Mouse (Mus musculus) stomach, postnatal 0 days (tissue): ENCODE measurements at regions not wholly inside any gene's neighbourhood (a gene's known extent, or its start where the extent isn't known, plus 50 kb on each side); places are given as distances from the start of the nearest gene placed in this dataset.

ENCODE experiments used
- ATAC-seq: fragments of 200-750 bp; cut with Nextera tagmentation; 2 replicates; pipeline ENCODE4 v1.8.0; 2017; ENCODE audit not compliant: low FRiP score, low TSS enrichment
- DNase-seq: peaks from one replicate; pipeline ENCODE4 v3.0.0-alpha.2; 2016; ENCODE audit warnings: low spot score
- H3K27ac ChIP-seq: fragments of 300-500 bp; sonication (generic); replicated peaks from 2 replicates; pipeline ENCODE4 v1.5.1; 2014; ENCODE audit warnings: mild to moderate bottlenecking, control low read depth
- H3K27me3 ChIP-seq: fragments of 300-500 bp; sonication (generic); 2 replicates; pipeline ENCODE4 v1.6.1; 2014; ENCODE audit warnings: low read length; ENCODE audit not compliant: control insufficient read depth, insufficient read depth
- H3K36me3 ChIP-seq: fragments of 300-500 bp; sonication (generic); 2 replicates; pipeline ENCODE4 v1.6.1; 2014; ENCODE audit warnings: low read length, mixed read lengths; ENCODE audit not compliant: control insufficient read depth, insufficient read depth
- H3K4me1 ChIP-seq: fragments of 300-500 bp; sonication (generic); replicated peaks from 2 replicates; pipeline ENCODE4 v1.6.1; 2014; ENCODE audit warnings: antibody characterized with exemption; ENCODE audit not compliant: control insufficient read depth, insufficient read depth
- H3K4me2 ChIP-seq: fragments of 300-500 bp; sonication (generic); replicated peaks from 2 replicates; pipeline ENCODE4 v1.6.1; 2014; ENCODE audit warnings: low read depth, mild to moderate bottlenecking, control low read depth, moderate library complexity
- H3K4me3 ChIP-seq: fragments of 300-500 bp; sonication (generic); 2 replicates; pipeline ENCODE4 v1.5.1; 2014; ENCODE audit warnings: low read depth, low read length, control low read depth
- H3K9ac ChIP-seq: fragments of 300-500 bp; sonication (generic); 2 replicates; pipeline ENCODE4 v1.6.1; 2014; ENCODE audit warnings: mild to moderate bottlenecking, low read length, control low read depth, mixed read lengths
- H3K9me3 ChIP-seq: fragments of 300-500 bp; sonication (generic); 2 replicates; pipeline ENCODE4 v1.6.1; 2016; ENCODE audit warnings: low read length; ENCODE audit not compliant: control insufficient read depth
- CTCF ChIP-seq: IDR thresholded peaks from 2 replicates; pipeline ENCODE4 v1.5.1; 2016; ENCODE audit warnings: antibody characterized with exemption, low read depth, mild to moderate bottlenecking, moderate library complexity
- EP300 ChIP-seq: optimal IDR thresholded peaks from 2 replicates; pipeline ENCODE3; 2016; ENCODE audit warnings: antibody characterized with exemption
- WGBS: fragments of 180-500 bp; shearing (Covaris S2); extraction: QIAGEN DNeasy Blood & Tissue Kit; methylation state at CpG from one replicate; pipeline ENCODE4 v1.1.7; 2014; 5-methylcytosine and 5-hydroxymethylcytosine counted together

DNA sequence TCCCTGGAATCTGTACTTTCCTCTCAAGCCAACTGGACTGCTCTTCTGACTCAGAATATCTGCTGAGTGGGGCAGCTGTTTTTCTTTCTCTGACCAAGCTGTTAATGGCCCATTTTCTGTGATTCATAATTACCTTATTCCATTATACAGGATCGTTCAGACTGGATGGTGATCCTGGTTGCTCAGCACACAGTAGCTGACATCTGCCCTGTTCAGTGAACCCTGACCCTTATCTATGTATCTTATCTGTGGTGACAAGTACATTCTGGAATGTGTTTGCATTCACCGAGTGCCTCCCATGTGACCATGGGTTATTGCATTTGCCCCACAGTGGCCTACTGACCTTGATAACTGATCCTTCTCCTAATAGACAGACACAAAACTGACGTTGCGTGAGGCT lies 148.2 kb downstream of the 4930564D02Rik start:
- H3K36me3 ChIP-seq = no peaks in the 10 kb centered on the region
- ATAC-seq (no peak), DNase-seq (no peak)
- no peak overlapping the region for H3K9ac ChIP-seq
- WGBS = 32% methylated on average over 4 of the region's 4 CpGs
- no peaks in the 10 kb centered on the region for H3K9me3 ChIP-seq
- H3K27ac ChIP-seq = no peak overlapping the region
- H3K4me2 ChIP-seq = no peak overlapping the region
- no peaks in the 10 kb centered on the region for H3K4me1 ChIP-seq
- H3K4me3 ChIP-seq = no peak overlapping the region
- no peaks in the 10 kb centered on the region for H3K27me3 ChIP-seq
- TF ChIP-seq CTCF (no peak), EP300 (no peak)

DNA sequence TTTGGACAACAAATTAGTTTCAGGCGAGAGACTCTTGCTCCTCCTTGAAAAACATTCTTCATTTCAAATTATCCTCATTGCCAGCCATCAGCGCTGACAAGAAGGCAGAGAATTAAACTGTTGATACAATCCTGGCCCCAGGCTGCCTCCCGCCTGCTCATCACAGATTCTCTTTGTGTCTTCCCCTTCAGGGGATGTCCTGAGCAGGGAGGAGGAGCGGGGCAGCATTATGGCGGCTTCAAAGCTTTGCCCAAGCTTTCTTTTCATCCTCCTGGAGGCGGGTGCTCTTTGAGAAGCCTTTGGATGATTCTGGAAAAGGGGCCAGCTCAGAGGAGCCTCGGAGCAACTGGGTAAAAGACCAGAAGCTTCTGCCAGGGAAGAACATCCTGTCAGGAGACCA lies 149.1 kb downstream of the 4930564D02Rik start:
- H3K4me3 ChIP-seq = no peak overlapping the region
- TF ChIP-seq CTCF = no peak
- TF ChIP-seq EP300 = no peak
- ATAC-seq = no peak
- H3K36me3 ChIP-seq = no peaks in the 10 kb centered on the region
- no peaks in the 10 kb centered on the region for H3K27me3 ChIP-seq
- H3K9ac ChIP-seq = no peak overlapping the region
- H3K4me2 ChIP-seq = no peak overlapping the region
- no peak for DNase-seq
- H3K9me3 ChIP-seq = no peaks in the 10 kb centered on the region
- H3K4me1 ChIP-seq = no peaks in the 10 kb centered on the region
- 60% methylated on average over 7 of the region's 7 CpGs for WGBS
- no peak overlapping the region for H3K27ac ChIP-seq

- Histone ChIP-seq H3K4me3 (no peak overlapping the region), H3K27me3 (no peaks in the 10 kb centered on the region), H3K4me1 (no peaks in the 10 kb centered on the region), H3K4me2 (no peak overlapping the region), H3K9ac (no peak overlapping the region), H3K9me3 (no peaks in the 10 kb centered on the region), H3K36me3 (no peaks in the 10 kb centered on the region), H3K27ac (no peak overlapping the region)
- DNase-seq (no peak), ATAC-seq (no peak)
- 54% methylated on average over 3 of the region's 3 CpGs for WGBS
- TF ChIP-seq EP300 = no peak
- no peak for TF ChIP-seq CTCF
Observed at GRCm38 (mm10) chr3:105219630-105220029, 153.0 kb downstream of the 4930564D02Rik start.

DNA sequence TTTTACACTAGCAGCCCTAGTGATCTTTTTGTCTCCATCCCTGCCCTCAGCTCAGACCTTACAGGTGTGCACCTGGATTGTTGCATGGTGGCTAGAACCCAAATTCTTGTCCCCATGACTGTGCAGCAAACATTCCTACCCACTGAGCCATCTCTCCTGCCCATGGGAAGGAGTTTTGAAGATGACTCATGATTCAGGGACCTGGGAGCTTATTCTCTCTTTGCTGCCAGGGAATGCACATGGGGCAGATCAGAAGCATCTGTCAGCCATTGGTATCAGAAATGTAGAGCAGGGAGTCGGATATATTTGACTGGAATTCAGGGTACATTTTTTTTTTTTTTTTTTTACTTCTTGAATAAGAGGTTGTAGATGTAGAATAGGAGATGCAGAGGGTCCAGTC lies 154.0 kb downstream of the 4930564D02Rik start:
- Histone ChIP-seq H3K36me3 (no peaks in the 10 kb centered on the region), H3K27ac (no peak overlapping the region), H3K4me2 (no peak overlapping the region), H3K9me3 (no peaks in the 10 kb centered on the region), H3K4me1 (no peaks in the 10 kb centered on the region), H3K9ac (no peak overlapping the region), H3K27me3 (no peaks in the 10 kb centered on the region), H3K4me3 (no peak overlapping the region)
- WGBS = 53% methylated on average over 1 of the region's 1 CpGs
- no peak for DNase-seq
- no peak for ATAC-seq
- TF ChIP-seq EP300 = no peak
- no peak for TF ChIP-seq CTCF

- Histone ChIP-seq H3K4me1 (no peaks in the 10 kb centered on the region), H3K9me3 (no peaks in the 10 kb centered on the region), H3K27ac (no peak overlapping the region), H3K4me2 (no peak overlapping the region), H3K27me3 (no peaks in the 10 kb centered on the region), H3K36me3 (no peaks in the 10 kb centered on the region), H3K4me3 (no peak overlapping the region), H3K9ac (no peak overlapping the region)
- TF ChIP-seq EP300 (no peak), CTCF (no peak)
- ATAC-seq = no peak
- 47% methylated on average over 3 of the region's 3 CpGs for WGBS
- DNase-seq = no peak
Observed at GRCm38 (mm10) chr3:105222925-105223324, 156.3 kb downstream of the 4930564D02Rik start.

GRCm38 (mm10) chr3:105223671-105224070 lies 157.0 kb downstream of the 4930564D02Rik start:
- Histone ChIP-seq H3K27ac (no peak overlapping the region), H3K4me1 (no peaks in the 10 kb centered on the region), H3K4me2 (no peak overlapping the region), H3K27me3 (no peaks in the 10 kb centered on the region), H3K36me3 (no peaks in the 10 kb centered on the region), H3K9ac (no peak overlapping the region), H3K9me3 (no peaks in the 10 kb centered on the region), H3K4me3 (no peak overlapping the region)
- DNase-seq (no peak), ATAC-seq (no peak)
- no peak for TF ChIP-seq EP300
- no peak for TF ChIP-seq CTCF
- 40% methylated on average over 4 of the region's 4 CpGs for WGBS
